Mouse (Mus musculus): ENCODE measurements at regions not wholly inside any gene's neighbourhood (a gene's known extent, or its start where the extent isn't known, plus 50 kb on each side); places are given as distances from the start of the nearest gene placed in this dataset.

DNA sequence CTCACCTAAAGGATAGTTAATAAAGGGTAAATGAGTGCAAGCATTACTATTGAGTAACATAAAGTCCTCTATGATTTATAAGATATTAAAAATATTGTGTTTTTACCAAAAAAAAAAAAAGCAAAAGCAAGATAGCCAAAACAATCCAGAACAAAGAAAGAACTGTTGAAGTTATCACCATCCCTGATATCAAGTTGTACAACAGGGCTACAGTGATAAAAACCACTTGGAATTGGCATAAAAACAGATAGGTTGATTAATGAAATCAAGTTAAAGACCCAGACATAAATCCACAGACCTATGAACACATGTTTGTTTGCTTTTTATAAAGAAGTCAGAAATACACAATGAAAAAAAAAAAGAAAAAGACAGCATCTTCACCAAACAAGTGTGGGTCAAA, 92.4 kb upstream of the Mtap start:
- TF ChIP-seq CTCF (conservative IDR thresholded peaks at IDR 0.05; ENCODE audit: insufficient read depth, insufficient read length, low read depth, low read length) (no peak), POLR2A (IDR thresholded peaks at IDR 0.05; ENCODE audit: low read depth, low read length) (no peak)

All from kidney, adult 2 months (tissue).